Mouse (Mus musculus): ENCODE measurements around the gene Olfr477. TPM values are rescaled to one million over a fixed set of nuclear protein-coding genes. Genes with fewer than 3 reads are reported as not detected.

Olfr477 gene
- not detected for polyA plus RNA-seq (2017; shearing (Covaris generic))

DNA sequence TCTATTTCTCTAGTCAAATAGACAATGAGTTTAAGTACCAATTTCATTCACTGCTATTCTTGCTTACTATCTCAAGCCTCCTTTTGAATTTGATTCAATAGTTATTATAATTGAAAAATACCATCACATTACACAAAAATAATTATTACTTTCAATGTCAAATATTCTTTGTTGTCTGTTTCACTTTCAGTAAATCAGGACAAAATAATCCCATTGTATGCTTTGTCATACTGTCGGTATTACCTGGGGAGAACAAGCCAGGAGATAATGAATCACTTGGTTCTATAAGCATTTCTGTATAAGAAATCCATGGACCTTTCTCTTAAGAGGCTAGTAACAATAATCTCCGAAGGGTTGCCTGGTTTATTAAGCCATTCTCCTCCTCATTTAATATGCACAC is at the start of gene Olfr477:
Olfr477 (plus strand) TSS at position 301 of the 400 bp plus-strand sequence.

GRCm38 (mm10) chr7:107954343-107954742 is 32.1 kb upstream of the Olfr477 start, which contains the start of gene Olfr474:
Olfr474 (plus strand) TSS chr7:107954643.

GRCm38 (mm10) chr7:107964503-107964902 is 22.0 kb upstream of the Olfr477 start, which contains the start of gene Olfr476:
Olfr476 (plus strand) TSS chr7:107964803.

GRCm38 (mm10) chr7:108033889-108034288 is 47.4 kb downstream of the Olfr477 start, which contains the start of gene Olfr478:
Olfr478 (minus strand) TSS chr7:108033989.

Other genes starting within 250 kb of the Olfr477 start
- not detected for gene Cyb5r2, start 228.7 kb upstream of the Olfr477 start, polyA plus RNA-seq (2017; shearing (Covaris generic))
- gene Ovch2, start 185.5 kb upstream of the Olfr477 start, polyA plus RNA-seq (2017; shearing (Covaris generic)) = not detected
- not detected for gene Olfr467, start 174.4 kb upstream of the Olfr477 start, polyA plus RNA-seq (2017; shearing (Covaris generic))
- not detected for gene Olfr469, start 161.2 kb upstream of the Olfr477 start, polyA plus RNA-seq (2017; shearing (Covaris generic))
- gene Olfr470, start 139.2 kb upstream of the Olfr477 start, polyA plus RNA-seq (2017; shearing (Covaris generic)) = not detected
- not detected for gene Olfr472, start 88.8 kb upstream of the Olfr477 start, polyA plus RNA-seq (2017; shearing (Covaris generic))
- gene Olfr473, start 56.2 kb upstream of the Olfr477 start, polyA plus RNA-seq (2017; shearing (Covaris generic)) = not detected
- gene Olfr474, start 32.0 kb upstream of the Olfr477 start, polyA plus RNA-seq (2017; shearing (Covaris generic)) = not detected
- not detected for gene Olfr476, start 21.9 kb upstream of the Olfr477 start, polyA plus RNA-seq (2017; shearing (Covaris generic))
- not detected for gene Olfr478, start 47.3 kb downstream of the Olfr477 start, polyA plus RNA-seq (2017; shearing (Covaris generic))
- gene Olfr479, start 64.0 kb downstream of the Olfr477 start, polyA plus RNA-seq (2017; shearing (Covaris generic)) = not detected
- not detected for gene Olfr480, start 80.7 kb downstream of the Olfr477 start, polyA plus RNA-seq (2017; shearing (Covaris generic))
- gene Olfr481, start 93.2 kb downstream of the Olfr477 start, polyA plus RNA-seq (2017; shearing (Covaris generic)) = not detected
- not detected for gene Olfr482, start 110.9 kb downstream of the Olfr477 start, polyA plus RNA-seq (2017; shearing (Covaris generic))
- not detected for gene Olfr483, start 114.2 kb downstream of the Olfr477 start, polyA plus RNA-seq (2017; shearing (Covaris generic))
- not detected for gene Olfr484, start 140.8 kb downstream of the Olfr477 start, polyA plus RNA-seq (2017; shearing (Covaris generic))
- gene Olfr485, start 173.2 kb downstream of the Olfr477 start, polyA plus RNA-seq (2017; shearing (Covaris generic)) = not detected
- gene Olfr486, start 186.0 kb downstream of the Olfr477 start, polyA plus RNA-seq (2017; shearing (Covaris generic)) = not detected
- not detected for gene Olfr487, start 227.9 kb downstream of the Olfr477 start, polyA plus RNA-seq (2017; shearing (Covaris generic))